Mouse (Mus musculus): ENCODE results near the gene Gm5108. TPM values are rescaled to one million over a fixed set of nuclear protein-coding genes. Genes with fewer than 3 reads are reported as not detected.

Gene Gm5108
- polyA plus RNA-seq, 1 experiment from 2014 or later: not detected

- Histone ChIP-seq H3K36me3 (ENCODE audit: control insufficient read depth, insufficient read depth, low read length) (no peaks in the 10 kb centered on the region), H3K9ac (ENCODE audit: low read length) (no peak overlapping the region), H3K9me3 (ENCODE audit: control insufficient read depth, low read length) (no peaks in the 10 kb centered on the region), H3K4me3 (ENCODE audit: low read depth, low read length) (no peak overlapping the region), H3K4me1 (ENCODE audit: control insufficient read depth, insufficient read depth, low read length) (no peaks in the 10 kb centered on the region), H3K27me3 (ENCODE audit: control insufficient read depth, insufficient read depth, low read length) (no peaks in the 10 kb centered on the region), H3K4me2 (ENCODE audit: low read depth, severe bottlenecking) (no peak overlapping the region), H3K27ac (replicated peaks; ENCODE audit: low read depth, low read length) (no peak overlapping the region)
- WGBS: 91% methylated on average over 5 of the region's 5 CpGs
- ATAC-seq (ENCODE audit: insufficient number of reproducible peaks, low FRiP score, low TSS enrichment, low read depth): no peak
- no peak for DNase-seq (ENCODE audit: low spot score)
These were observed 6.6 kb downstream of the Gm5108 start for GRCm38 (mm10) chr5:67948074-67948473.

- Histone ChIP-seq H3K36me3 (ENCODE audit: control insufficient read depth, insufficient read depth, low read length) (no peaks in the 10 kb centered on the region), H3K4me1 (ENCODE audit: control insufficient read depth, insufficient read depth, low read length) (no peaks in the 10 kb centered on the region), H3K4me3 (ENCODE audit: low read depth, low read length) (no peak overlapping the region), H3K9ac (ENCODE audit: low read length) (no peak overlapping the region), H3K9me3 (ENCODE audit: control insufficient read depth, low read length) (no peaks in the 10 kb centered on the region), H3K4me2 (ENCODE audit: low read depth, severe bottlenecking) (no peak overlapping the region), H3K27ac (replicated peaks; ENCODE audit: low read depth, low read length) (no peak overlapping the region), H3K27me3 (ENCODE audit: control insufficient read depth, insufficient read depth, low read length) (no peaks in the 10 kb centered on the region)
- WGBS: 76% methylated on average over 4 of the region's 4 CpGs
- DNase-seq (ENCODE audit: low spot score) (no peak), ATAC-seq (ENCODE audit: insufficient number of reproducible peaks, low FRiP score, low TSS enrichment, low read depth) (no peak)
These were observed 12.6 kb downstream of the Gm5108 start for GRCm38 (mm10) chr5:67954097-67954496.

GRCm38 (mm10) chr5:67955486-67955885, 14.0 kb downstream of the Gm5108 start:
- DNase-seq (ENCODE audit: low spot score) (no peak), ATAC-seq (ENCODE audit: insufficient number of reproducible peaks, low FRiP score, low TSS enrichment, low read depth) (no peak)
- Histone ChIP-seq H3K27ac (replicated peaks; ENCODE audit: low read depth, low read length) (no peak overlapping the region), H3K27me3 (ENCODE audit: control insufficient read depth, insufficient read depth, low read length) (no peaks in the 10 kb centered on the region), H3K4me2 (ENCODE audit: low read depth, severe bottlenecking) (no peak overlapping the region), H3K4me3 (ENCODE audit: low read depth, low read length) (no peak overlapping the region), H3K9ac (ENCODE audit: low read length) (no peak overlapping the region), H3K36me3 (ENCODE audit: control insufficient read depth, insufficient read depth, low read length) (no peaks in the 10 kb centered on the region), H3K4me1 (ENCODE audit: control insufficient read depth, insufficient read depth, low read length) (no peaks in the 10 kb centered on the region), H3K9me3 (ENCODE audit: control insufficient read depth, low read length) (no peaks in the 10 kb centered on the region)
- WGBS: 85% methylated on average over 7 of the region's 7 CpGs

GRCm38 (mm10) chr5:67961708-67962629, 20.5 kb downstream of the Gm5108 start:
- WGBS: 86% methylated on average over 7 of the region's 7 CpGs
- no peak overlapping the region for H3K4me3 ChIP-seq (ENCODE audit: low read depth, low read length)
- H3K9ac ChIP-seq (ENCODE audit: low read length): no peak overlapping the region
- no peaks in the 10 kb centered on the region for H3K27me3 ChIP-seq (ENCODE audit: control insufficient read depth, insufficient read depth, low read length)
- no peak for ATAC-seq (ENCODE audit: insufficient number of reproducible peaks, low FRiP score, low TSS enrichment, low read depth)
- no peak overlapping the region for H3K27ac ChIP-seq (replicated peaks; ENCODE audit: low read depth, low read length)
- H3K4me1 ChIP-seq (ENCODE audit: control insufficient read depth, insufficient read depth, low read length): no peaks in the 10 kb centered on the region
- no peak for DNase-seq (ENCODE audit: low spot score)
- H3K36me3 ChIP-seq (ENCODE audit: control insufficient read depth, insufficient read depth, low read length): no peaks in the 10 kb centered on the region
- H3K9me3 ChIP-seq (ENCODE audit: control insufficient read depth, low read length): no peaks in the 10 kb centered on the region
- H3K4me2 ChIP-seq (ENCODE audit: low read depth, severe bottlenecking): no peak overlapping the region

GRCm38 (mm10) chr5:67969536-67969935, 28.1 kb downstream of the Gm5108 start:
- Histone ChIP-seq H3K27me3 (ENCODE audit: control insufficient read depth, insufficient read depth, low read length) (no peaks in the 10 kb centered on the region), H3K9ac (ENCODE audit: low read length) (no peak overlapping the region), H3K4me3 (ENCODE audit: low read depth, low read length) (no peak overlapping the region), H3K4me1 (ENCODE audit: control insufficient read depth, insufficient read depth, low read length) (no peaks in the 10 kb centered on the region), H3K36me3 (ENCODE audit: control insufficient read depth, insufficient read depth, low read length) (no peaks in the 10 kb centered on the region), H3K27ac (replicated peaks; ENCODE audit: low read depth, low read length) (no peak overlapping the region), H3K9me3 (ENCODE audit: control insufficient read depth, low read length) (no peaks in the 10 kb centered on the region), H3K4me2 (ENCODE audit: low read depth, severe bottlenecking) (no peak overlapping the region)
- ATAC-seq (ENCODE audit: insufficient number of reproducible peaks, low FRiP score, low TSS enrichment, low read depth) (no peak), DNase-seq (ENCODE audit: low spot score) (no peak)
- 84% methylated on average over 7 of the region's 7 CpGs for WGBS

GRCm38 (mm10) chr5:67981946-67982526, 40.6 kb downstream of the Gm5108 start:
- ATAC-seq (ENCODE audit: insufficient number of reproducible peaks, low FRiP score, low TSS enrichment, low read depth) (no peak), DNase-seq (ENCODE audit: low spot score) (no peak)
- H3K4me3 ChIP-seq (ENCODE audit: low read depth, low read length): no peak overlapping the region
- no peaks in the 10 kb centered on the region for H3K36me3 ChIP-seq (ENCODE audit: control insufficient read depth, insufficient read depth, low read length)
- H3K9me3 ChIP-seq (ENCODE audit: control insufficient read depth, low read length): no peaks in the 10 kb centered on the region
- H3K27ac ChIP-seq (replicated peaks; ENCODE audit: low read depth, low read length): no peak overlapping the region
- no peak overlapping the region for H3K9ac ChIP-seq (ENCODE audit: low read length)
- H3K4me2 ChIP-seq (ENCODE audit: low read depth, severe bottlenecking): no peak overlapping the region
- no peaks in the 10 kb centered on the region for H3K4me1 ChIP-seq (ENCODE audit: control insufficient read depth, insufficient read depth, low read length)
- no peaks in the 10 kb centered on the region for H3K27me3 ChIP-seq (ENCODE audit: control insufficient read depth, insufficient read depth, low read length)
- WGBS: 67% methylated on average over 3 of the region's 3 CpGs

GRCm38 (mm10) chr5:67990426-67990825, 49.0 kb downstream of the Gm5108 start:
- no peaks in the 10 kb centered on the region for H3K9me3 ChIP-seq (ENCODE audit: control insufficient read depth, low read length)
- no peak overlapping the region for H3K4me2 ChIP-seq (ENCODE audit: low read depth, severe bottlenecking)
- no peak overlapping the region for H3K27ac ChIP-seq (replicated peaks; ENCODE audit: low read depth, low read length)
- H3K9ac ChIP-seq (ENCODE audit: low read length): no peak overlapping the region
- ATAC-seq (ENCODE audit: insufficient number of reproducible peaks, low FRiP score, low TSS enrichment, low read depth) (no peak), DNase-seq (ENCODE audit: low spot score) (no peak)
- H3K27me3 ChIP-seq (ENCODE audit: control insufficient read depth, insufficient read depth, low read length): no peaks in the 10 kb centered on the region
- no peaks in the 10 kb centered on the region for H3K4me1 ChIP-seq (ENCODE audit: control insufficient read depth, insufficient read depth, low read length)
- no peaks in the 10 kb centered on the region for H3K36me3 ChIP-seq (ENCODE audit: control insufficient read depth, insufficient read depth, low read length)
- H3K4me3 ChIP-seq (ENCODE audit: low read depth, low read length): no peak overlapping the region

GRCm38 (mm10) chr5:68002611-68003010, 61.1 kb downstream of the Gm5108 start:
- no peak overlapping the region for H3K27ac ChIP-seq (replicated peaks; ENCODE audit: low read depth, low read length)
- no peaks in the 10 kb centered on the region for H3K36me3 ChIP-seq (ENCODE audit: control insufficient read depth, insufficient read depth, low read length)
- DNase-seq (ENCODE audit: low spot score) (no peak), ATAC-seq (ENCODE audit: insufficient number of reproducible peaks, low FRiP score, low TSS enrichment, low read depth) (no peak)
- no peak overlapping the region for H3K9ac ChIP-seq (ENCODE audit: low read length)
- H3K4me1 ChIP-seq (ENCODE audit: control insufficient read depth, insufficient read depth, low read length): no peaks in the 10 kb centered on the region
- 98% methylated on average over 6 of the region's 6 CpGs for WGBS
- H3K4me2 ChIP-seq (ENCODE audit: low read depth, severe bottlenecking): no peak overlapping the region
- H3K27me3 ChIP-seq (ENCODE audit: control insufficient read depth, insufficient read depth, low read length): no peaks in the 10 kb centered on the region
- H3K9me3 ChIP-seq (ENCODE audit: control insufficient read depth, low read length): no peaks in the 10 kb centered on the region
- H3K4me3 ChIP-seq (ENCODE audit: low read depth, low read length): no peak overlapping the region

Data from limb, embryonic 11.5 days (tissue).